In genomic region chr1:87507857-87508256, GRCm38 (mm10) we compare ENCODE assay signal across 38 mouse cellular contexts. TPM values are rescaled to one million over a fixed set of nuclear protein-coding genes. Genes with fewer than 3 reads are reported as not detected.
DNase-seq lines count a peak whose midpoint lies in the region; ATAC-seq and TF ChIP-seq lines count a peak whose summit lies in the region.
"Had no signal": no experiment of that assay in that cellular context is flagged by ENCODE, and none has a peak within 500 bp of the region (broad histone marks: within the 10 kb centered on the region; RNA-seq: fewer than 3 reads in every experiment).

No protein-coding gene starts in this region.

- H3K4me2 ChIP-seq in liver, embryonic 12.5 days = no peak overlapping the region
- H3K4me2 ChIP-seq: embryonic facial prominence, embryonic 15.5 days; forebrain, embryonic 12.5 days; heart, embryonic 12.5 days; limb, embryonic 12.5 days; liver, embryonic 11.5 days; midbrain, embryonic 12.5 days; neural tube, embryonic 13.5 days had no signal

- no peak overlapping the region for H3K9ac ChIP-seq in liver, adult 2 months (ENCODE audit: low read depth, low read length)
- H3K9ac ChIP-seq in liver, embryonic 12.5 days = no peak overlapping the region
- H3K9ac ChIP-seq: embryonic facial prominence, embryonic 15.5 days; forebrain, embryonic 12.5 days; forebrain, postnatal 0 days; heart, embryonic 12.5 days; hindbrain, embryonic 13.5 days; limb, embryonic 12.5 days; liver, postnatal 0 days; midbrain, embryonic 12.5 days; neural tube, embryonic 13.5 days had no signal

- H3K27me3 ChIP-seq in kidney, adult 2 months (replicated peaks; ENCODE audit: control insufficient read depth, insufficient read depth, low read length) = no peaks in the 10 kb centered on the region
- H3K27me3 ChIP-seq in liver, adult 2 months (ENCODE audit: control insufficient read depth, insufficient read depth, low read length) = 0 out of 2 replicates have a peak, but pooled peaks cover 2% of the 10 kb centered on the region
- H3K27me3 ChIP-seq in liver, embryonic 12.5 days (replicated peaks) = peaks cover 85% of the 10 kb centered on the region

- no peaks in the 10 kb centered on the region for H3K79me2 ChIP-seq in liver, adult 2 months (ENCODE audit: control insufficient read depth, insufficient read depth, low read length)

- no peaks in the 10 kb centered on the region for H3K9me3 ChIP-seq in liver, embryonic 12.5 days (replicated peaks)
- H3K9me3 ChIP-seq: embryonic facial prominence, embryonic 10.5 days; embryonic facial prominence, embryonic 15.5 days; forebrain, embryonic 12.5 days; hindbrain, embryonic 13.5 days; limb, embryonic 12.5 days; midbrain, embryonic 12.5 days; neural tube, embryonic 13.5 days had no signal

- no peak for TF ChIP-seq POLR2A in kidney, adult 2 months (IDR thresholded peaks at IDR 0.05; ENCODE audit: low read depth, low read length)
- no peak for TF ChIP-seq POLR2A in liver, adult 2 months (IDR thresholded peaks at IDR 0.05; ENCODE audit: extremely low read depth, insufficient read depth, low read length)

- WGBS in kidney, adult 2 months = 45% methylated on average over 6 of the region's 6 CpGs
- 56% methylated on average over 6 of the region's 6 CpGs for WGBS in liver, adult 2 months
- 49% methylated on average over 6 of the region's 6 CpGs for WGBS in liver, embryonic 12.5 days (ENCODE audit: insufficient replicate concordance)

- no peak for ATAC-seq in liver, embryonic 12.5 days
- ATAC-seq: forebrain, postnatal 0 days; intestine, embryonic 16.5 days; liver, postnatal 0 days had no signal

- no peak overlapping the region for H3K27ac ChIP-seq in kidney, adult 2 months (ENCODE audit: insufficient read depth, low read depth, low read length)
- no peak overlapping the region for H3K27ac ChIP-seq in liver, adult 2 months (replicated peaks; ENCODE audit: insufficient read depth, low read depth, low read length)
- H3K27ac ChIP-seq in liver, embryonic 12.5 days = no peak overlapping the region
- H3K27ac ChIP-seq: embryonic facial prominence, embryonic 10.5 days; embryonic facial prominence, embryonic 15.5 days; forebrain, embryonic 12.5 days; heart, adult 2 months; hindbrain, embryonic 13.5 days; limb, embryonic 12.5 days; midbrain, embryonic 12.5 days; neural tube, embryonic 13.5 days had no signal

- TF ChIP-seq CTCF in kidney, adult 2 months (conservative IDR thresholded peaks at IDR 0.05; ENCODE audit: insufficient read depth, insufficient read length, low read depth, low read length) = no peak
- no peak for TF ChIP-seq CTCF in liver, adult 2 months (IDR thresholded peaks at IDR 0.05; ENCODE audit: low read depth, low read length)

- peak; percentile 71 for DNase-seq in kidney, adult 2 months
- DNase-seq in kidney, postnatal 10 days = no peak
- peak; percentile 5 for DNase-seq in liver, adult 2 months (ENCODE audit: extremely low read depth, low read depth, low spot score)
- DNase-seq in kidney, postnatal 14 days = peak; percentile 20
- DNase-seq in telencephalon, adult 2 months (ENCODE audit: low read depth, low spot score) = peak; percentile 43
- DNase-seq in layer of hippocampus, adult 11-12 months (ENCODE audit: low spot score) = no peak
- DNase-seq: adrenal gland, adult 2 months; adrenal gland, postnatal 36 days; B cell, adult 2 months; cerebellum, adult 2 months; cerebellum, postnatal 14 days; forebrain, postnatal 0 days; gastrocnemius, postnatal 25 days; heart, adult 2 months; heart, postnatal 4 days; liver, postnatal 0 days; lung, postnatal 36 days; right cerebral cortex, postnatal 14 days; spleen, adult 18-20 months; thymus, adult 18-20 months; thymus, postnatal 25 days had no signal

- H3K4me1 ChIP-seq in kidney, adult 2 months (ENCODE audit: control insufficient read depth, insufficient read depth, low read length) = no peaks in the 10 kb centered on the region
- no peaks in the 10 kb centered on the region for H3K4me1 ChIP-seq in liver, adult 2 months (ENCODE audit: control insufficient read depth, insufficient read depth, low read length)
- H3K4me1 ChIP-seq in liver, embryonic 12.5 days = peaks cover 8% of the 10 kb centered on the region

- no peaks in the 10 kb centered on the region for H3K36me3 ChIP-seq in kidney, adult 2 months (ENCODE audit: control insufficient read depth, insufficient read depth, low read length)
- no peaks in the 10 kb centered on the region for H3K36me3 ChIP-seq in liver, adult 2 months (ENCODE audit: control insufficient read depth, insufficient read depth, low read length)
- H3K36me3 ChIP-seq in liver, embryonic 12.5 days = no peaks in the 10 kb centered on the region
- H3K36me3 ChIP-seq: embryonic facial prominence, embryonic 10.5 days; embryonic facial prominence, embryonic 15.5 days; forebrain, embryonic 12.5 days; heart, embryonic 12.5 days; hindbrain, embryonic 13.5 days; limb, embryonic 12.5 days; midbrain, embryonic 12.5 days; neural tube, embryonic 13.5 days had no signal

- no peak overlapping the region for H3K4me3 ChIP-seq in kidney, adult 2 months (ENCODE audit: insufficient read depth, low read depth, low read length)
- no peak overlapping the region for H3K4me3 ChIP-seq in liver, adult 2 months (ENCODE audit: insufficient read depth, low read depth, low read length)
- no peak overlapping the region for H3K4me3 ChIP-seq in liver, embryonic 12.5 days
- H3K4me3 ChIP-seq: embryonic facial prominence, embryonic 10.5 days; embryonic facial prominence, embryonic 15.5 days; forebrain, embryonic 12.5 days; heart, adult 2 months; heart, embryonic 12.5 days; hindbrain, embryonic 13.5 days; limb, embryonic 12.5 days; midbrain, embryonic 12.5 days; myocyte; neural tube, embryonic 13.5 days had no signal

RNA-seq across cellular contexts. Expression of gene Neu2, which starts 1.8 kb away (rescaled TPM):
- polyA plus RNA-seq in kidney, adult 2 months (2012; rRNA removed) = 20.3 and 21.1 TPM in 2 replicates
- total RNA-seq in liver, adult 2 months (2014; rRNA removed) = 2.6 and 3.0 TPM in 2 replicates
- polyA plus RNA-seq in liver, adult 2 months (2012; rRNA removed) = 3.1 and 3.4 TPM in 2 replicates
- polyA plus RNA-seq in liver, embryonic 12.5 days (2016; fragmentation: Nextera tagmentation; extraction: Ambion mirVana) = 0.43 and 0.67 TPM in 2 replicates
- total RNA-seq: adrenal gland, adult 2 months; adrenal gland, postnatal 36 days; heart, adult 2 months; heart, postnatal 4 days; megakaryocyte, adult 5-6 weeks had no signal
- polyA plus RNA-seq: adrenal gland, adult 2 months; embryonic facial prominence, embryonic 10.5 days; forebrain, embryonic 12.5 days; heart, embryonic 12.5 days; heart, postnatal 0 days; midbrain, embryonic 12.5 days had no signal

RNA-seq across cellular contexts. Expression of gene Snorc, which starts 37.8 kb away (rescaled TPM):
- polyA plus RNA-seq in kidney, adult 2 months (2012; rRNA removed) = 0.34 TPM in 1 of 2 replicates, not detected in the other
- total RNA-seq in liver, adult 2 months (2014; rRNA removed) = not detected in 2 replicates
- polyA plus RNA-seq in liver, adult 2 months (2012; rRNA removed) = 0.32 TPM in 1 of 2 replicates, not detected in the other
- not detected in 2 replicates for polyA plus RNA-seq in liver, embryonic 12.5 days (2016; fragmentation: Nextera tagmentation; extraction: Ambion mirVana)
- total RNA-seq: adrenal gland, adult 2 months; adrenal gland, postnatal 36 days; forebrain, postnatal 0 days; gastrocnemius, postnatal 25 days; heart, adult 2 months; heart, postnatal 4 days; layer of hippocampus, adult 8-10 months; megakaryocyte, adult 5-6 weeks; midbrain, postnatal 0 days had no signal
- polyA plus RNA-seq: adrenal gland, adult 2 months; embryonic facial prominence, embryonic 10.5 days; forebrain, embryonic 12.5 days; heart, embryonic 12.5 days; heart, postnatal 0 days; intestine, embryonic 16.5 days; liver, embryonic 11.5 days; midbrain, embryonic 12.5 days; myocyte; stomach, embryonic 16.5 days had no signal

Comparison
In these comparisons a context has a peak if more than half of its experiments do, and no peak if none do; other contexts are left out.
1. DNase-seq: peak in kidney, adult 2 months (single experiment), liver, adult 2 months (single experiment), kidney, postnatal 14 days (single experiment) and telencephalon, adult 2 months (single experiment); none in kidney, postnatal 10 days (single experiment) and layer of hippocampus, adult 11-12 months (single experiment).